Mouse (Mus musculus): ENCODE measurements around the gene Stat6.
"Not testable (repeated sequence)": the region's sequence is repeated elsewhere in the genome, so short reads cannot be mapped to it uniquely, and the experiment has no call there.

Gene Stat6

DNA sequence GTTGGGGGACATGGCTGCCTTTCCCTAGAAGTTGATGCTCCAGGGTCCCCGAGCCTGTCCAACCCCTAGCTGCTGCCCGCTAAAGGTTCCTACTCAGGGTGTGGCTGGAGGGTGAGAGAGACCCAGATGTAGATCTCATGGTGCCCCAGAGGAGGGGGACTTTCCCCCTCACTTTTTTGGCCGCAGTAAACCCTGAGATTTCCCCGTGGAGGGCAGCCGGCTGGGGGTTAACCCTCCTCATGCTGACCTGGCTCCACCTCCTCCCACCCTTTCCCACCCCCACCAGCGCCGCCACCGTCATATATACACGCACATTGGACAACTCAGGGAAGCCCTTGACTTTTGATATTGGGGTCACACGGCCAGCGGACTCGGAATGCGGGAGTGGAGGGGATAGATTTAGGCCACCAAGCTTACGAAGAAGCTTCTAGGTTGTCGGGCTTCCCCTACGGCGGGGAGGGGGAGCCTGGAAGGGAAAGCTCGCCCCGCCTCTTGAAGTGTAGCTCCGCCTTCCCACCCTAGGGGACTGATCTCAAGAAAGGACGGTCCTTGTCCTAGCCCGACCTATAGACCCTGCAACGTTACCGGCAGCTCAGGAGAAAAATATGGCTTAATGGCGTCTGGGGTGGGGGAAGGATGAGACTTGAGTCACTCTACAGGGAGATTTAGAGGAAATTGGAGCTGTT is 910 bp downstream of the Stat6 start:
- DNase-seq (ENCODE audit: extremely low spot score, low read depth, low spot score) = no peak

DNA sequence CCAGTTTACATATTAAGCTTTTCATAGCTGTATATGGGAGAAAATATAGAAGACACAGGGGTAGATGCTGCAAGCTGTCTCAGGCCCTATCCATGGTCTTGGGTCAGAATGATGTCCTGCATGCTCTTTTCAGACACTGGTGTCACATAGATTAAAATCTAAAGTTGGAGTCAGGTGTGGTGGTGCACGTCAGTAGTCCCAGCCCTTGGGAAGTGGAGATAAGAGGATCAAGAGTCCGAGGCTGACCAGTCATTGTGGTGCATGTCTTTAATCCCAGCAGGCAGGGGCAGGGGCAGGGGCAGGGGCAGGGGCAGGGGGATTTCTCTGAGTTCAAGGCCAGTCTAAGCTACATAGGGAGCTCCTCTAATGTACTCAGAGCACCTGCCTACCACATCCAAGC is 3.0 kb downstream of the Stat6 start:
- no peak for DNase-seq (ENCODE audit: extremely low spot score, low read depth, low spot score)

DNA sequence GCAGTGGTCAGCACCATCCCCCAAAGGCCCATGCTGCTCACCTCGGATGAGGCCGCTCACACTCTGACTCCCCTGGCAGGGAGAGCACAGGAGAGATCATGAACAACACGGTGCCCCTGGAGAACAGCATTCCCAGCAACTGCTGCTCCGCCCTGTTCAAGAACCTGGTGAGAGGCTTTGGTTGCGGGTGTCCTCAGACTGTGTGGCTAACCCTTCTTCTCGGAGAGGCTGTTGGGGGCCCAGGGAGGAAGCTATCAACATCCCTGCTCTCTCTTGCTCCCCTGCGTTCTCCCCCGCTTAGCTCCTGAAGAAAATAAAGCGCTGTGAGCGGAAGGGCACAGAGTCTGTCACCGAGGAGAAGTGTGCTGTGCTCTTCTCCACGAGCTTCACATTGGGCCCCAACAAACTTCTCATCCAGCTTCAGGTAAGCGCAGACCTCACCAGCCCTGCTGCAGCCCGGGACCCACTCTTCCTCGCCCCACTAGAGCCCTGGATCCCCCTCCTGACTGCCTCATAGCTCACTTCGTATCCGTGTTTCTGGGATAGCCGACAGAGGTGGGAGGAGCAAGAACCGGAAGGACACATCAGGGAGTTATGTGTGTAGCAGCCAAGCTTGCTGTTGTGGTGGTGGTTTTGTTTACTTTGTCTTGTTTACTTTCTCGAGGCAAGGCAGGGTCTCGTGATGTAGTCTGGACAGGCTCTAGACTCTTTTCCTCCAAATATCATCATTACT is 10.3 kb downstream of the Stat6 start:
- DNase-seq (ENCODE audit: extremely low spot score, low read depth, low spot score) = no peak

DNA sequence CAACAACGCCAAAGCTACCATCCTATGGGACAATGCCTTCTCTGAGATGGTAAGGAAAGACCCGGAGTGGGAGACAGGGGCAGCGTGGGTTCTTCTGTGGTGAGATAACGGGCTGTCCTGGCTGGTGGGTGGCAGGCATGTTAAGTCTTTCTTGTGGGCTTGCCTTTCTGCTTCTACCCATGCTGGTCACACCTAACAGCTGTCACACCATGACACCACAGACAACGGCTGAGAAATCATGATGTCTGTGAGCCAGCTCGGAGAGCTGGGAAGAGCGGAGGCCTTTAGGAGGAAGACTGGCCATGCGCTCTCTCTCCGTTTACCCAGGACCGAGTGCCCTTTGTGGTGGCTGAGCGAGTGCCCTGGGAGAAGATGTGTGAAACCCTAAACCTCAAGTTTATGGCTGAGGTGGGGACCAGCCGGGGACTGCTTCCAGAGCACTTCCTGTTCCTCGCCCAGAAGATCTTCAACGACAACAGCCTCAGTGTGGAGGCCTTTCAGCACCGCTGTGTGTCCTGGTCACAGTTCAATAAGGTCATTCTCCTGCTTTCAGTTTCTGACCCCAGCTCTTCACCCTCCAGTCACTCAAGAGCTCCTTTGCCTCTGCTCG is 12.3 kb downstream of the Stat6 start:
- DNase-seq (ENCODE audit: extremely low spot score, low read depth, low spot score) = no peak

DNA sequence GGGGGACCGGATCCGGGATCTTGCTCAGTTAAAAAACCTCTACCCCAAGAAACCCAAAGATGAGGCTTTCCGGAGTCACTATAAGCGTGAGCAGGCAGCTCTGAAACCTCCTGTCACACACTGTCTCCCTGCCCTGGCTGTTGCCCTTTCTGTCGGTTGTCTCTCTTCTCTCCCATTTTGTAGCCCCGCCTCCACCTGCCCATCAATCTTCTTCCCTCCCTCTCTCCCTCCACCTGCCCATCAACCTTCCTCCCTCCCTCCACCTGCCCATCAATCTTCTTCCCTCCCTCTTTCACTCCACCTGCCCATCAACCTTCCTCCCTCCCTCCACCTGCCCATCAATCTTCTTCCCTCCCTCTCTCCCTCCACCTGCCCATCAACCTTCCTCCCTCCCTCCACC is 14.8 kb downstream of the Stat6 start:
- not testable (repeated sequence) for DNase-seq (ENCODE audit: extremely low spot score, low read depth, low spot score)

DNA sequence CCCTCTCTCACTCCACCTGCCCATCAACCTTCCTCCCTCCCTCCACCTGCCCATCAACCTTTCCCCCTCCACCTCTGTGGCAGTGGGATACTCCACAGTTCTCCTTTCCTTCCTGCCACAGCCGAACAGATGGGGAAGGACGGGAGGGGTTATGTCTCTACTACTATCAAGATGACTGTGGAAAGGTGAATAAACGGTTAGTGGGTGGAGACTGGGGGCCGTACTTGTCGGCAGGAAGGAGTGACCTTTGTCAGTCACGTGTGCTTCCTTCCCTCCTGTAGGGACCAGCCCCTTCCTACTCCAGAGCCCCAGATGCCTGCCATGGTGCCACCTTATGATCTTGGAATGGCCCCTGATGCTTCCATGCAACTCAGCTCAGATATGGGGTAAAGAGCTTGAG is 15.3 kb downstream of the Stat6 start:
- DNase-seq (ENCODE audit: extremely low spot score, low read depth, low spot score) = no peak

DNA sequence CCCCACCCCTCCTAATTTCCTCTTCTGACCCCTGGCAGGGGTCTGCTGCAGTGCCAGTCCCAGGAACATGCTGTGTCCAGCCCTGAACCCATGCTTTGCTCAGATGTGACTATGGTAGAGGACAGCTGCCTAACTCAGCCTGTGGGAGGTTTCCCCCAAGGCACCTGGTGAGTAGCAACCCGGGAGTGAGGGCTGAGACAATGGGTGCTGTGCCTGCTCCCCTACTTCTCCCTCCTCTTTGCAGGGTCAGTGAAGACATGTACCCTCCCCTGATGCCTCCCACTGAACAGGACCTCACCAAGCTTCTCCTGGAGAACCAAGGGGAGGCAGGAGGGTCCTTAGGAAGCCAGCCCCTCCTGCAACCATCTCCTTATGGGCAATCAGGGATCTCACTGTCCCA is 16.8 kb downstream of the Stat6 start:
- no peak for DNase-seq (ENCODE audit: extremely low spot score, low read depth, low spot score)

DNA sequence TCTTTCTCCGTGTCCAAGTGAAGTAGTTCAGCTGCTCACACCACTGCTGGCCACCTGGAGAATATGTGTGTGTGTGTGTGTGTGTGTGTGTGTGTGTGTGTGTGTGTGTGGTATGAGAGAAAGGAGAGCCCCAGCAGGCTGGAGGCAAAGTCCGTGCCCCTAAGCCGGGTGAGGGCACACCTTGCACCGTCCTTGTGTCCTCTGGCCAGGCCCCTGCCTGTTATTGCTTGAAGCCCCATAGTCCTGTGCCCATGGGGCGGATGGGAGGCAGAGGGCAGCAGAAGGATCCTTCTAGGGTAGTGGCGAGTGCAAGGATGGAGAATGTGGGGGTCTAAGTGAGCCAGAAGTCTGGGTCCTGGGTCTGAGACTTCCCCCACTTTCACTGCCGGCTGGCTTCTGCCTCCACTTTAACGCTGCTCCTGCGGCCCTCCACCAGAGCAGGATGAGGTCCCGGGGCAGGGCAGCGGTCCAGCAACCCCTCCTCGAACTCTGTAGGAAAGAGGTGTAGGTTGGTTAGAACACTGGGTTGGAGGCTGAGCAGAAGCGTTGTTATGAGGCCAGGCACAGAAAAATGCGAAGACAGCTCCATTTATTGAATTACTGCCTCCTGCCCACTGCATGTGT is 18.6 kb downstream of the Stat6 start:
- DNase-seq (ENCODE audit: extremely low spot score, low read depth, low spot score) = no peak

DNA sequence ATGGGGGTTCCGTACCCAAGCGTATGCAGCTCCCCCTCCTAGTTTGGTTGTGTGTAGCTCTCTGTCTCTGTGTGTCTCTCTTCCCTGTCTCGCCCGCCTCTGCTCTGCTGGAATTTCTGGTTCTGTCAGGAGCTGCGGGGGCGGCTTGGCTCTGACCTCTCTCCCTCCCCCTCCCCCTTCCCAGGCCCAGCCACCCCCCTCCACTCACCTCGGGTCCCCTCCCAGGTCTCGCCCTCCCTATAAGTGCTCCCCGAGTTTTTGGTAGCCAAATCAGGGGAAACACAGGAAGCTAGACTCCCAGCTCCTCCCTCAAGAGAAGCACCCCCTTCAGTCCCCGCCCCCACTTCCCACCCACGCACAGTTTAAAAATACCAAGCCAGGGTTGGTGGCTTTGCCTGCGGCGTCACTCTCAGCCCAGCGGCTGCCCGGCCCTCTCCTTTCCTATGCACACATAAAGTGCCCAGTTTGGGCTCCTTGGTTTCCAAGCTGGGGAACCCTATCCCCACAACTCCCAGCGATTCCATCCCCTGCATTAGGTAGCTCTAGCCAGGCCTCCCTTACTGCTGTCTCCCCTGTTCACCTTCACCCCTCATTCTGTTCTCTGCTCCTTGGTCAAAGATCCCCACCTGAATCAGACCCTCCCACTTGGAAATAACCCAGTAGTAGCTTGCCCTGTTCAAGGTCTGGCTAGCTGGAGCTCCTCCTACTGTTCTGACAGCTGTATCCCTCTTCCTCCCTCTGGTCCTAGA is 19.3 kb downstream of the Stat6 start:
- DNase-seq (ENCODE audit: extremely low spot score, low read depth, low spot score) = no peak

DNA sequence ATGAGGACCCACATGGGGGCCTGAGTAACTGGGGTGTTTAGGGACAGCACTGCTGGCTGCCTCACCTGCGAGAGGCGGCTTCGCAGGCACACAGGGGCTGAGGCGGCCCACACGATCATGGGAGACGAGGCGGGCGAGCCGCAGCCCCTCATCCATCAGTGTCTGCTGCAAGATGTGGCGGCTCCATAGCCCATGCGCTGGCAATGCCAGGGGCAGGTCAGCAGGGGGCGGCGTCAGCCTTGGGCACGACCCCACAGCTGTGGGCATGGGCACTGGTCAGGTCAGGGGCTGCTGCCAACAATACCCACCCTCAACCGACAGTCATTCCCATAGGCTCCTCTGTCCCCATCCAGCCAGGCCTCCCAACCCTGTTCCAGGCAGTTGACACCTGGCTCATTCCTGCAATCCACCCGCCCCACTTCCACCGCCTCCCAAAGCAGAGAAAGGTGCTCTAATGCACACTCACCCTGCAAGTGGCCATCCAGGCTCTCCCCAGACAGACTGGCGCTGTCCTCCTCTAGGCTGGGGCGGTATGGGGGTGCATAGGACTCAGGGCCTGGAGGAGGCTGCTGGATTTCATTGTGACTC is 20.0 kb downstream of the Stat6 start:
- no peak for DNase-seq (ENCODE audit: extremely low spot score, low read depth, low spot score)

DNA sequence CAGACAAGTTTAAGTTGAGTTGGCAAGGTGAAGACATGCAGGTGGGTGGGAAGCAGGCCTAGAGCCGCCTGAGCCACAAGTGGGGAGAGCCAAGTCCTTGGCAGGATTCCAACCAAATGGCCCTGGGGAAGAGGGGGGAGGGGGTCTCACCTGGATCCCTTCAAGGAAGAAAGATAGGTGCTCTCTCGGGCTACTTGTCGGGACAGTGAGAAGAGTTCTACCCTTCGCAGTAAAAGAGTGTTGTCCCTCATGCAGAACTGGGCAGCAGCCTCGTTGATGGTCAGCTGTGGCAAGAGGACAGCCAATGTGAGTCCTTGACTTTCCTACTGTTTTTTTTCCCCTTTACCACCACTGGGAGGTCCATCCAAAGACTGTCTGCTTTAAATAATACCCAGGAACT is 20.8 kb downstream of the Stat6 start:
- no peak for DNase-seq (ENCODE audit: extremely low spot score, low read depth, low spot score)

DNA sequence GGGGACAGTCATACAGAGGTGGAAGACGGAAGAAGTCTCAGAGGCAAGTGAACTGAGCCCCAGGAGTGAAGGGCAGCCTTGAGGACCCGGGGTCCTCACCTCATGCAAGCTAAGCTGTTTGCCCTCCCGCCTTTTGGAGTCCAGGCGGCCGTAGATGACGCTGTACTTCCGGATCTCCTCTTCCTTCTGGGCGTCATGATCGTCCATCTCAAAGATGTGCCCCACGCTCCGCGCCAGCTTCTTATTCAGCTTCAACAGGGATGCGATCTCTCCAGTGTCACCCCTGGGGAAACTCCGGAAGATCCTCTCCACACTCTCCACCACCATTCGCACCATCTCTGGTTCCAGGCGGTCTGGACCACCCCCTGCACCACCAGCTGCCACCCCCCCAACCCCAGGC is 21.4 kb downstream of the Stat6 start:
- no peak for DNase-seq (ENCODE audit: extremely low spot score, low read depth, low spot score)

DNA sequence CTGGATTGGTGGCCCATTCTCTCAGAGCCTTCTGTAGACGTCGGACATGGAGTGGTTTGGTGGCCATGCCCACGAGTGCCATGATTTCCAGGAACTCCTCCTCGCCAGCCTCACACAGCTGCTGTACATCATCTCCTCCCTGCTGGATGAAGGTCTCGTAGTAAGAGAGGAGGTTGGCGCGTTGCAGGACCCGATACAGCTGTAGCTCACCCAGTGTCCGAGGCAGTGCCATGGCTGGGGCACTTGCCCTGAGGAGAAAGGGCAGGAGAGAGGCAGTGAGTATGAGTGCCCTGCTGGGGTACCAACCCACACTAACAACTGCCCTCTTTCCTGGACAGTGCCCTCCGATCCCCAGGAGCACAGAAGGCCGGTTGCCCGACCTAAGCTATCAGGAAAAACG is 22.1 kb downstream of the Stat6 start:
- no peak for DNase-seq (ENCODE audit: extremely low spot score, low read depth, low spot score)

DNA sequence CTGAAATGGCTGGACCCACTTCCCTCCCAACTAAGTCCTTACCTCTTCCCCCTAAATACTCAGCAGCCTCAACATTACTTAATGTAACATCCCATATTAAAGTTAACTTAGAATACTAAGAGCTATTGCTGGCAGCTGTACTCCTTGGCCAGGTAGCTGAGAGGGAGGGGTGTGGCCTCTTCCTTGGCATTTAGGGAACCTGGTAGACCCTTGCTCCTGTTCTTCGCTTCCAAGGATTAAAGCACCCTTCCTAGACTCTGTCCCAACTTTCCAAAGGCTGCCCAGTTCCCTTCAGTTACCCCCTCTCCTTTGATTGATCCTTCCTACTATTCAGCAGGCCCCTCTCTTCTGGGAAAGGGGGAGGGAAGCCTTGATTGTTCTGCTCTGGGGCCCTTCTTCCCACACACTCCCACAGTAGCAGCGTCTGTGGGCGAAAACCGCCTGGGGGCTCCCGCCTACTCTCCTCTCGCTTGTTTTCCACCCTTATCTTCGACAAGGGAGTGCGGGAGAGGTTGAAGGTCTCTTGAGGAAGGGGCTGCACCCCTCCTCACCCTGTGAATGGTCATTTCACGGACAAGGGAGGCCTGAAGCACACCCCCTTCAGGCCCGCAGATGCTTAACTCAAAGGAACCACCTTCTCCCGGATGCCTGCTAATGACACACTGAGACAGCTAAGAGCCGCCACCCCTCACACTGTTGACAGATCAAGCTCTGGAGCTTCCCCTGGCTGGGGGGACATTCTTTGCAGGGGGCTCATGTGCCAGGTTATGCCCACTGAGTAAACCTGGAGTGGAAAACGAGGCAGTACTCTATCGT is 22.8 kb downstream of the Stat6 start:
- DNase-seq (ENCODE audit: extremely low spot score, low read depth, low spot score) = no peak

DNA sequence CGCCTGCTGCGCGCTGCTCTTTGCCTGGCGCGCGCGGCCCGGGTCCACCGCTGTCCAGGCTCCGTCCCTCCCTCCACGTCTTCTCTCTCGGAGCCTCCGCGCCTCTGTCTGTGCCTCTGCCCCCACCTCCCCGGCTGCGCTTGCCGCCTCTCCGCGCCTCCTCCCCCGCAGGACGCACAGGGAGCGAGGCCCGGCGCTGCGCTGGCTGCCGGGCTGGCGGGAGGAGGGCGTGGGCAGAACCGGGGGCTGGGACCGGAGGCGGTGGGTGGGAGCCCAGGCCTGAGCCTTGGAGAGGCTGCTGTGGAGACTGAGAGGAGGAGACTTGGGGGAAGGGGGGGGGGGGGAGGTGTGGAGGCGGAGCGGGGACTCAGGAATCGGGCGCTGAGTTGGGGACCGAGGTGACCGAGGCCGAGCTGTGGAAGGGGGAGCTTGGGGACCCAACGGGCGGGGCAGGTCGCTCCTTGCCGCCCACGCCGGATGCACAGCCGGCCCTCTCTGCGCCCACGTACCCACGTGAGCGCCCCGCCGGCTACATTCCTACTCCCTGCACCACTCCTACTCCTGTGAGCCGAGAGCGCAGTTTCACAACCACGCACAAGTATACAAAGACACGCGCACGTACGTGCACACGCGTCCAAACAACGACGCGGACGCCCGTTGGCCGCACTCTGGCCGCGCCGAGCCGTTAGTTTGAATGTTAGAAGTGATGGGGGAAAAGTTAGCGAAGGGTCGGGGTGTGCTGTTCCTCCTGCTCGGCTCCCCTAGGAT is 23.9 kb downstream of the Stat6 start, which contains the start of gene Nemp1:
Gene Nemp1, plus strand, starts transcription at position 401 of the 768 bp plus-strand sequence.
- no peak for DNase-seq (ENCODE audit: extremely low spot score, low read depth, low spot score)

DNA sequence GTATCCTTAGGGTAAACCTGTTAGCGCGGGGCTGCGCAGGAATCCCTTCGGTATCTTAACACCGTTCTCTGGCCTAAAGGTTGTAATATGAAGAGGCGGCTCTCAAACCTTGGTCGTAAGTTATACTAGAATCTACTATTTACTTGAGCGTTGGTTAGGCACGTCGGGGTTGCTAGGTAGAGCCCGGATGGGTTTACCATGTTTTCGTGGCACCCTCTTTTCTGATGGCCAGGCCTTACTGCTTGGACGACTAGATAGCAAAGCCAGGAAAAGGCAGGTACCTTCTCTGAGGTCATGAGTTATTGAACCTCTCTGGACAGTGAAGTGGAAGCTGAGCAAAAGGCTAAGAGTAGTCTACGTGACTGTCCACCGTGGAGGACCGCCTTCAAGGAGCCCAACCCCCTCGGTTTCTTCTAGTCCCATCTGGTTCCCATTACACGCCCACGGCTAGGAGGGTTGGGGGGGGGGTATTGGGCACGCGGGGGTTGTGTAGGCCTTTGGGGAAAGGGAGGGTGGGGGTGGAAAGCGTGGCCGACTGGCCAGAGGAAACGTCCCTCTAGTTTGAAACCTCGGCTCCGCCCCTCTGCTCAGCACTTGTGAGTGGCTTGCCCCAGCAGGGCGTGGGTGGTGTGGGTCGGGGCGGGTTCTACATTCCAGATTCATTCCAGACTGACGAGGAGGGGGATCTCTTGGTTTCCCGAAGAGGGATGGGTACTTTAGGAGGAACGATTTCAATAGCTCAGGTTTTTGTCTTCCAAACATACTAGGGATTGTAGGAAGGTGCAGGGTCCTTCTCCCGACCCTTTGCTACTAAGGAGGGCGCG is 24.7 kb downstream of the Stat6 start:
- DNase-seq (ENCODE audit: extremely low spot score, low read depth, low spot score) = no peak

DNA sequence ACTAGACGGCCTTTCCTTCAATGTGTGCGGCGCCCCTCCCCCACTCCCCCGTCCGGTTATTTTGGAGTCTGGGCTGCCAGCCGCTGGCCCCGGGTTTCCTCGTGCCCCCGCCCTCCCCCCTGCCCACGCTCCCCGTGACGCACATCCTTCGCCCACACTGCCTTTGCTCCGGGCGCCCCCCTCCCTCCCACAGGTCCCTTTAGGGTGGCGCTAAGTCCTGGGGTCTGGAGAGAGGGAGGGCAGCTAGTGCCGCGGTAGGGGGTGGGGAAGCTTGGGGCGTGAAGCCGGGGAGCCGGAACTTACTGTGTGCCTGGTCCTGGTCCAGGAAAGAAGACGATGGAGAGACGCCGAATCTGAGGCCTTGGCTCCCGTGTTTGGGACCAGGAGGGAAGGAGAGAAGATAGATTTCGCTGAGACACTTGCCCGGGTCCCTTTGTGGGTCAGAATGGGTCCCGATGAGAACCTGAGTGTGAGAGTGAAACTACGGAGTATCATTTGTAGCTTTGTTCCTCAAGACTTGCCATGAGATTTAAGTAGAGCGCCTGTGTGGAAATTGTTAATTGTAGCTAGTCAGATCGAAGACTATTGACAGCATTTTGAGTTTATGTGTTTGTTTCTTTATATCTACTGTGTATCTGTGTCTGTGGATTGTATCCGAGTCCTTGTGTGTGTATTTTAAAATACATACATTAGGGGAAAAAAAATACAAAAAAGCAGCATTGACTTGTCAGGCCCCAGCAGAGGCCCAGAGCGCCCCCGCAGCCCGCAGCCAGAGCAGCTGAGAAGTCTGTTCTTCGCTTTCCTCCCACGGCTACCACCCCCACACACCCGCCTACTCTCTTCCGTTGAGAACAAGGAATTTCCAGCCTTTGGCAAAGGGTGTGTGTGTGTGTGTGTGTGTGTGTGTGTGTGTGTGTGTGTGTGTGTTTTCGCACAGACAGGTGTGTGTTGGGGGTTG is 25.6 kb downstream of the Stat6 start, which contains the start of gene Nab2:
Gene Nab2, minus strand, starts transcription at position 476 of the 958 bp plus-strand sequence.
- no peak for DNase-seq (ENCODE audit: extremely low spot score, low read depth, low spot score)

Data from hindlimb bud, embryonic 11.5 days (tissue).